Mouse (Mus musculus) olfactory bulb, adult 2 months (tissue): ENCODE results near the gene Tspan14.

ENCODE experiments used
- CTCF ChIP-seq: fragments of 200-500 bp; IDR thresholded peaks from 2 replicates; pipeline ENCODE4 v1.5.1; 2012; ENCODE audit warnings: low read depth, mild to moderate bottlenecking, low read length, moderate library complexity; ENCODE audit not compliant: insufficient read depth
- POLR2A ChIP-seq: fragments of 200-500 bp; IDR thresholded peaks from 2 replicates; pipeline ENCODE4 v1.6.1; 2012; ENCODE audit warnings: mild to moderate bottlenecking, low read depth, low read length, moderate library complexity; ENCODE audit not compliant: insufficient read depth

- TF ChIP-seq POLR2A (no peak), CTCF (no peak)
These were observed 13.9 kb downstream of the Tspan14 start for GRCm38 (mm10) chr14:40952715-40953114.
